Mouse (Mus musculus): ENCODE results near the gene Rpp38. TPM values are rescaled to one million over a fixed set of nuclear protein-coding genes. Genes with fewer than 3 reads are reported as not detected.

The Rpp38 gene
- 5.6 and 6.5 TPM in 2 replicates for total RNA-seq (2015; ENCODE audit: low replicate concordance)
- total RNA-seq (2017; ENCODE audit: low replicate concordance) = 1.7 and 2.4 TPM in 2 replicates

DNA sequence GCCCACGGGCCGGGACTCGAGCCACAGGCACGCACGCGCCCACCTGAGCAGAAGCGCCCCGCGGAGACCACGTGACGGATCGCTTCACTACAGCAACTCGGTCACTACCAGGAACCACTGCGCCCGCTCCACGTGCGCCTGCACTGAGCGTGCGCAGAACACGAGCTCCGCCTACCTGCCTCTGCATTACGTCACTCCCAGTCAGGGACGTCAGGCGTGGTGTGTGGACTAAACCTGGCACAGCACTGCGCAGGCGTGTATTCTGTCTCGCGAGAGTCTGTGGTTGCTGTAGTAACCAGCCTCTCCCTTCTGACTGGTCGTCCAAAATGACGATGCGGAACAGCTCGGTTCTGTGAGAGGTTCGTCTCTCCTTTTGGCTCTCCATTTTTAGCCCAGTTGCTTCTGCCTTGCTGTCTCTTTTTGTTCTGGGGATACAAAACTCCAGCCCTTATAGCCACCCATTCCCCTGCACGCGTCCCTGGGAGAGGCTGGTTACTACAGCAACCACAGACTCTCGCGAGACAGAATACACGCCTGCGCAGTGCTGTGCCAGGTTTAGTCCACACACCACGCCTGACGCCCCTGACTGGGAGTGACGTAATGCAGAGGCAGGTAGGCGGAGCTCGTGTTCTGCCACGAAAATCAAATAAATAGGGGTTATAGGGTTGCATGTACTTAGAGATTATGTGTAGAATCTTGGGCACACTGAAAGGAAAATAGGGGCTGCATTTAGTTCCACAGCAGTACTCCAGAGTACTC is at the start of gene Rpp38:
TSS of gene Rpp38 (minus strand) at position 160 of the 759 bp plus-strand sequence.
- peak; percentile 92 for ATAC-seq (replicated peaks; ENCODE audit: low FRiP score, poor library complexity, severe bottlenecking)

DNA sequence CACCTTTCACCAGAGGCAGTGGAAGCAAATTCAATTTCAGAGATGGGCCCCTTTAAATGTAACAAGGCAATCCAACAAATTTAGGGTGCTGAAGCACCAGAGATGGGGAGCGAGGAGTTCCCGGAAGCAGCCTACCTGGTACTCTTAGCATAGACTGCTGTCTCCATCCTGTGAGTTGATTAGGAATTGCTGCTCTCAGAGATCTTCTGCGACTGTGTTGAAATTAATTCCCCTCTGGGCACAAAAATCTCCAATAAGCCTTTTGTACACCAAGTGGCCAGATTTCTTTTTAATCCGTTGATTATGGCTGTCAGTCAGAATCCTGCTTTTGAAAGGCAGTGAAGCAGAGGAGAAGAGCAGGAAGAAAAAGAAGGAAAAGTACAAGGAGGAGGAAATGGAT is 32.7 kb upstream of the Rpp38 start:
- no peak for ATAC-seq (replicated peaks; ENCODE audit: low FRiP score, poor library complexity, severe bottlenecking)

- no peak for ATAC-seq (replicated peaks; ENCODE audit: low FRiP score, poor library complexity, severe bottlenecking)
Observed at GRCm38 (mm10) chr2:3361067-3361466, 28.6 kb upstream of the Rpp38 start.

GRCm38 (mm10) chr2:3357887-3358286 is 25.4 kb upstream of the Rpp38 start:
- no peak for ATAC-seq (replicated peaks; ENCODE audit: low FRiP score, poor library complexity, severe bottlenecking)

DNA sequence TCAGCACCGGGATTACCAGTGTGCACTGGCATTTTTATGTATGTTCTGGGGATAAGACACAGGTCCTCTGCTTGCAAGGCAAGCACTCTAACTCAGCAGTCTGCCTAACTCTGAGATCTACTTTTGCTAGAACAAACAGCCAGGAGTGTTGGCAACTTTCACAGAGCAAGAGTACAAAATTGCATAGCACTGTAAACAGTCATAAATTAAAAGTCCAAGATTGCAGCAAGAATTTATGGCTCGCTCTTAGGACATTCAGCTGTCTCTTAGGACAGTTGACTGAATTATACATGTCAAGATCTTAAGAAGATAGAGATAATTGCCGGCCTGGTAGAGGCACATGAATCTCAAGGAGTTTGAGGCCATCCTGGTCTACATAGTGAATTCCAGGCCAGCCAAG is 23.9 kb upstream of the Rpp38 start:
- no peak for ATAC-seq (replicated peaks; ENCODE audit: low FRiP score, poor library complexity, severe bottlenecking)

GRCm38 (mm10) chr2:3355793-3356192 is 23.4 kb upstream of the Rpp38 start:
- ATAC-seq (replicated peaks; ENCODE audit: low FRiP score, poor library complexity, severe bottlenecking) = no peak

DNA sequence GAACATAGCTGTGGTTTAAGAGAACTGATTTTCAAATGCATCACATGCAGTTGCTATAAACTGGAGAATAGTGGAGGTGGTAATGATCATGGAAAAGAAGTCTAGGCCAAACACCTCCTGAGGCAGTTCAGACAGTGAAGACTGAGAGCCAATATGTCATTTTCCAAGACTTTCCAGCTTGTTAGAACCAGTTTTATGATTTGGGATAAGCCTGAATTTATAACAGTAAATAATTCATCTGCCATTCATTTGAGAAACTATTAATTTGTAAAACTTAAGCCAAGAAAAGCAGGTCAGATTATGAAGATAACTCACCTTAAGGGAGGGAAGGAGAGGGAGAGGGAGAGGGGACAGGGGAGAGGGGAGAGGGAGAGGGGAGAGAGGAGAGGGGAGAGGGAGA is 20.7 kb upstream of the Rpp38 start:
- ATAC-seq (replicated peaks; ENCODE audit: low FRiP score, poor library complexity, severe bottlenecking) = no peak

- no peak for ATAC-seq (replicated peaks; ENCODE audit: low FRiP score, poor library complexity, severe bottlenecking)
Observed at GRCm38 (mm10) chr2:3348919-3349318, 16.5 kb upstream of the Rpp38 start.

DNA sequence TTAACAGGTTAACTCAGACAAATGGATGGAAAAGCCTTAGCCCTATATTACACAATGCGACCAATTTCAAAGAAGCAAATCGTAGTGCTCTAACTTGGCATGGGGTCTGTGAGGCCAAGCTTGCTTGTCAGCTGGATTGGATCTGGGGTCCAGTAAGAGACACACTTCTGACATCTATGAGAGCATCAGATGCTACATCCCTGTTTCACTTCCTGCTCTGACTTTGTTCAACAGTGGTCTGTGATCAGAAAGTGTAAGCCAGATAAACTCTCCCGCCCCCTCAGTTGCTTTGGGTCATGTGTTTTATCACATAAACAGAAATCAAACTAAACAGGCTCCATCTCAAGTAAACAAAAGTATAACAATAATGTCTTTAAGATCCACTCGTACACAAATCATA is 16.0 kb upstream of the Rpp38 start:
- ATAC-seq (replicated peaks; ENCODE audit: low FRiP score, poor library complexity, severe bottlenecking) = no peak

- ATAC-seq (replicated peaks; ENCODE audit: low FRiP score, poor library complexity, severe bottlenecking) = peak; percentile 77
Observed at GRCm38 (mm10) chr2:3335611-3336301, 3.3 kb upstream of the Rpp38 start, which contains the start of gene Acbd7. Gene Acbd7, plus strand, starts transcription at chr2:3336168.

GRCm38 (mm10) chr2:3333761-3334160 is 1.3 kb upstream of the Rpp38 start:
- no peak for ATAC-seq (replicated peaks; ENCODE audit: low FRiP score, poor library complexity, severe bottlenecking)

DNA sequence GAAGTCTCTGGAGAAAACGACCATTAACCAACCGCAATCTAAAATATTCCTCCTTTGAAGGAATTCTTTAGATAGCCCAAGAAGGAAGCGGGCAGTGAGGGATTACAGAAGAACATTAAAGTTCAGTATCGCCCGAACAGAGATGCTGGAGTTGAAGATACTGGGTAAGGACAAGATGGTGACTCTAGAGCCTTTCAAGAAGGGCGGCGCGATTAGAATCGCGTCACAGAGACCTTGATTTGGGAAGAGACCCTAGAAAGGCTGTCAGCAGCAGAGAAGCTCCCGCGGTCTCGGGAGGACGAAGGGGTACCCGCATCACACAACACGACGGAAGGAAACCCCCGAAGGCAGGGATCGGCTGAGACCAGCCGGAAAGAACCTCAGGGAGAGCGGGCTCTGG is 387 bp downstream of the Rpp38 start:
- ATAC-seq (replicated peaks; ENCODE audit: low FRiP score, poor library complexity, severe bottlenecking) = no peak

DNA sequence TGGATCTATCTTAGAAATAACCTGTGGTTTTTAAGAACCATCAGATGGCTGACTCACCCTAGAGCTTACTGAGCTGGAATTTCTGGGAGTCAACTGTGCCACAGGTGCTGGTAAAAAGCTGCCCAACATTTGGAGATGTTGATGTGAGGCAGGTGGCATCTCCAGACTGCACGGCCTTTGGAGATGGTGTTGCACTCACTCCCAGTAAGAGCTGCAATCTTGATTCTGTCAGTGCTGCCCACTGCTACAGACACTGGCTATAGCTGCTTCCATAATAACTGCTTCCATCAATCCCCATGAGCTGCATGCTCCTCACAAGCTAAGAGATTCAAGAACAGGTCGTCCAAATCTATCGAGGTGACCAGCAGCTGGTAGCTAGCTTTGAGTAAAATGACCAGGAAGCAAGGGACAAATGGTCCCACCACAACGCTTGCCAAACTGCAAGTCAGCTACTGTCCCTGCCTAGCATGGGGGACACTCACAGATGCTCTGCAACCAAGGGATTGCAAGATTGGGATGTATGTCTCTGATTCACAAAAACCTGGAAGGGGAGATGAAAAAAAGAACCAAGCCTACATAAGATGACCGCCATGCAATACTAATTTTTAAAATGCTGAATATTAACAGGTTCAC is 1.3 kb downstream of the Rpp38 start:
- ATAC-seq (replicated peaks; ENCODE audit: low FRiP score, poor library complexity, severe bottlenecking) = no peak

- peak; percentile 73 for ATAC-seq (replicated peaks; ENCODE audit: low FRiP score, poor library complexity, severe bottlenecking)
Observed at GRCm38 (mm10) chr2:3327351-3327750, 5.1 kb downstream of the Rpp38 start.

GRCm38 (mm10) chr2:3326547-3326946 is 5.9 kb downstream of the Rpp38 start:
- no peak for ATAC-seq (replicated peaks; ENCODE audit: low FRiP score, poor library complexity, severe bottlenecking)

GRCm38 (mm10) chr2:3324381-3325130 is 7.9 kb downstream of the Rpp38 start:
- no peak for ATAC-seq (replicated peaks; ENCODE audit: low FRiP score, poor library complexity, severe bottlenecking)

DNA sequence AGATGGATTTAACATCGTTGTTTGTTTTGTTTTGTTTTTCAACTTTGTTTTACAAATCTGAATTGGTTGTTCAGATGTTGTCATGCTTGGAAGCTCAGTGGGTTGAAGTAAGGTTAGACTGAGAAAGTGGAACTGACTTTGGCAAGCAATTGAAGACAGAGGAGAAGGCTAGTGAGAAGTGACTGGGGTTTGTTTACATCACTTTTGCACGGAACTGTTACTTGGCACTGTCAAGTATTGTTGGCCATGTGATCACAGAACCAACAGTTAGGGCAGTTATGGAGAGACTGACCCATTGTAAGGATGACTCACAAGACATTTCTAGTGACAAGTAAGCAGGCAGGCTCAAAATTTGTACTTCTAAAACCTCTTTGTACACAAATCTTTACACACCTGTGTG is 9.3 kb downstream of the Rpp38 start:
- no peak for ATAC-seq (replicated peaks; ENCODE audit: low FRiP score, poor library complexity, severe bottlenecking)

DNA sequence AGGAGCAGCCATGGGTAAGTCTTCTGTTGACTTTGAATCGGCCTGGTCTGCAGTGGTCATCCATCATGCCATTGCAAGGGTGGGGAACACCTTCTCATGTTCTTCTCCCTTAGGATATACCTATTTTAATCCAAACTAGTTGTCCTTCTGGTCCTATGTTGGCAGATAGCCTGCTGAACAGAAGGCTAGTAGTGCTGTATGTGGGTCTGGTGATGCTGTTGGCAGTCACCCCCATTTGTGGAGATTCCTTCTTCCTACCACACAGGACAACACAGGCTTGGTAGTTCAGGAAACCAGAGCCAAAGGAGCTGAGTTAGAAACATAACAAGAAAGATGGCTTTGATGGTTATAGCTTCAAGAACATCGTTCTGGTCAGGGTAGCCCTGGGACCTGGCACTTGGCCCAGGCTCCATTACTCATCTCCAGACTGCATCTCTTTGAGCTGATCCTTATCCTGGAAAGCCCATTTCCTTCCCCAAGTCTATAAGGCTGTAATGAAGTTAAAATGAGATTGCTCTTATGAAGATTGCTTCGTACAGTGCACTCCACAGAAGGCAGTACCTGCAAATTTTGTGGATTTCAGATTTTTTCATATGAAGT is 26.9 kb downstream of the Rpp38 start:
- ATAC-seq (replicated peaks; ENCODE audit: low FRiP score, poor library complexity, severe bottlenecking) = no peak

GRCm38 (mm10) chr2:3295826-3296225 is 36.6 kb downstream of the Rpp38 start:
- no peak for ATAC-seq (replicated peaks; ENCODE audit: low FRiP score, poor library complexity, severe bottlenecking)

GRCm38 (mm10) chr2:3292170-3292569 is 40.3 kb downstream of the Rpp38 start:
- no peak for ATAC-seq (replicated peaks; ENCODE audit: low FRiP score, poor library complexity, severe bottlenecking)

Measured in erythroblast, adult 5-6 weeks (primary cell).